Mouse (Mus musculus) colon, adult 2 months (tissue): ENCODE results near the gene Lsm2. TPM values are rescaled to one million over a fixed set of nuclear protein-coding genes. Genes with fewer than 3 reads are reported as not detected.

ENCODE experiments used
- polyA plus RNA-seq: library from polyadenylated mRNA; depleted of rRNA; stranded (reverse); fragments of >200 nt; gene quantifications from 2 replicates; pipeline ENCODE4 v1.2.3, GENCODE M21; 2012; rRNA removed

Lsm2 gene
- polyA plus RNA-seq: 57.6 and 64.6 TPM in 2 replicates

DNA sequence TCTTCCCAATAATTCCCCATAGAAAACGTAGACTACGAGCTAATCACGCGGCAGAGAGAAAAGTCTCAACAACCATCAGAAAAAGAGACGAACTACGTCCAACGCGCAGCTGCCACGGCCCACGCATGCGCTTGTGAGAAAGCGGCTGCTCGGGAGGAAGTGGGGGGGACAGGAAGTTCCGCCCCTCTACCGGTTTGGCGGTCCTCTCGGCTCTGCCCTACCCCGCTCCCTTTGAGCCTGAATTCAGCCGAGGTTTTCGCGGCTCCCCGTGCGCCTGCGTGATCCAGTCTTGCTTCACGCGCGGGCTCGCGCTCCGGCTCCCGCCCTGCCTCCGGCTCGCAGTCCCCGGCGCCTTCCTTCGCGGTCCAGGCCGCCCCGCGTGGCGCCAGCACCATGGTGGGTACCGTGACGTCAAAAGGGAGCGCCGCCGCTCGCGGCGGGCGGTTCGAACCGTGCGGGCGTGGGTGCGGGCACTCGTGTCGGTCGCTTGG, at the start of gene Lsm2:
Gene Lsm2, plus strand, starts transcription at position 173 of the 491 bp plus-strand sequence.

DNA sequence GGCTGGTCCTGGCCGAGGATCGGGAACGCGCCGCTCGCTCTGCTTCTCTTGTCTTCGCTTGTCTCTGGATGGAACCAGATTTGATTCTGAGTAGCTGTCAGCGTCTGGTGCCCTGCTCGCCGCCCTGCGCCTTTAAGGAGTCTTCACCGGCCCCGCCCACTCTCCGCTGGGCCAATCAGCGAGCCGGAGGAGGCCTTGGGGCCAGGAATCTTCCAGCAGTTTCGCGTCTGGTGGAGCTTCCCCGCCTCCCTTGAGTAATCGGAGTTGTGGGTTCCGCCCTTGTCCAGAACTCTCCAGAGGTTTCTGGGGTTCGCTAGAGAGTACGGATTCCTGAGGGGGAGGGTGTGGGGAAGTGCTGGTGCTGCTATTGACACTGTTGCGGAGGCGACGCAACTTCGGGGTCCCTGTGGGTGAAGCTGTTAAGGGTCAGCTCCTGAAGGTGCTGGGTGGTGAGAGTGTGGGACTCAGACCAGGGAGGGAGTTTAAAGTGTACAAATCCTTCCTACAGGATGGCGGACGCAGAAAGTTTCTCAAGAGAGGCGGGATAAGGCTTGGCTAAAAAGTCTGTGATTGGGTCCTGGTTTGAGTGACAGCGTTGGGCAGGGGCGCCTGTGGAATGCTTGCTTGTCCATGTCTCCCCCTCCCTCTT, 22.4 kb upstream of the Lsm2 start, which contains the start of gene Hspa1b:
Gene Hspa1b, minus strand, starts transcription at position 109 of the 649 bp plus-strand sequence.

GRCm38 (mm10) chr17:34969822-34970221, 11.8 kb upstream of the Lsm2 start, which contains the start of gene Gm20481:
TSS of gene Gm20481 (plus strand) at chr17:34969912.

DNA sequence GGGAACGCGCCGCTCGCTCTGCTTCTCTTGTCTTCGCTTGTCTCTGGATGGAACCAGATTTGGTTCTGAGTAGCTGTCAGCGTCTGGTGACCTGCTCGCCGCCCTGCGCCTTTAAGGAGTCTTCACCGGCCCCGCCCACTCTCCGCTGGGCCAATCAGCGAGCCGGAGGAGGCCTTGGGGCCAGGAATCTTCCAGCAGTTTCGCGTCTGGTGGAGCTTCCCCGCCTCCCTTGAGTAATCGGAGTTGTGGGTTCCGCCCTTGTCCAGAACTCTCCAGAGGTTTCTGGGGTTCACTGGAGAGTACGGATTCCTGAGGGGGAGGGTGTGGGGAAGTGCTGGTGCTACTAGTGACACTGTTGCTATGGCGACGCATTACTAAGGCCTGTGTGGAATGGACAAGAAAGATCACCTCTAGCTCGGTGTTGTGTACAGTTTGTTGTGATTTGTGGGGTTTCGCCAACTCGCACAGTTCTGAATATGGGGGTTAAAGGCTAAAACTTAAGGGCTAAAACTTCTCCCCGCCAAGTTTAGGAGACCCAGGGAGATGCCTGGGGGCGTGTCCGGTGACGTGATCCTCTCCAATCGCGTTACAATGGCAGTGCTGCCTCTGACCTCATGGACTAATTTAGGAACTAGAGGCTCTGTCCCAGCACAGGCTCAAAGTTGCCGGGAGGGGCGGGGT, 9.5 kb upstream of the Lsm2 start, which contains the start of the genes Hspa1a and Hspa1l:
Gene Hspa1a, minus strand, starts transcription at position 88 of the 681 bp plus-strand sequence.
Gene Hspa1l, plus strand, starts transcription at position 635 of the 681 bp plus-strand sequence.

DNA sequence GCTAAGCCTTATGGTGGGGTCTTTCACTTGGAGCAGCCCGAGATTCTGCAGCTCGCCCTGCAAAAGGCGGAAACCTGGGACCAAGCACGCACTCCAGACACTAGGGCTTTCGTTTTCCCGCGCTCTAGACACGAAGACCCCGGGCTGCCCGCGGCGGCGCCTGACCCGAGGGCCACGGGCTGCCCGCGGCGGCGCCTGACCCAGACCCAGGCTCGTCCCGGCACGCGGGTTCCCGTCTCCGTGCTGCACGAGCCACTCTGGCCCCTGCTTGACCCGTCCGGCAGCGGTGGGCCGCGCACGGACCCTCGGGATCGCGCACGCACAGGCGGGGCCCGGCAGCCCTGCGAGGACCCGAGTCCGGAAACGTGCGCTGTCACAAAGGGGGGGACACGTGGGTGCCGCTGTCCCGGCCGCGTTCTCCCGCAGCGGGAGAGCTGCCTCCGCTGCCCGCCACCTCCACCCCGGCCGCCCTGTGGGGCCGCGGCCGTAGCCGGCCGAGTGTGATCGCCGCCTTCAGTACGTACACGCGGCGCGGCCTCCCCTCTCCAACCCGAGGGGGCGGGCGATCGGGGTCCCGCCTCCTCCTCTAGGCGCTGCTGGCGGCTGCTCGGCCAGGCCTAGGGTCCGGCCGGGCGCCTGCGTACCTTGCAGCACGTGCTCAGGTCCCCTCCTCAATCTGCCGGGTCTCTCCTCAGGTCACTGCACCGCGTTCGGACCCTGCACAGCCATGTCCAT, 19.2 kb downstream of the Lsm2 start, which contains the start of gene Vars:
Gene Vars, plus strand, starts transcription at position 271 of the 735 bp plus-strand sequence.

GRCm38 (mm10) chr17:35016376-35016775, 34.7 kb downstream of the Lsm2 start, which contains the start of gene Vwa7:
TSS of gene Vwa7 (plus strand) at chr17:35016579.

GRCm38 (mm10) chr17:35027277-35028068, 45.8 kb downstream of the Lsm2 start, which contains the start of gene Sapcd1:
TSS of gene Sapcd1 (minus strand) at chr17:35028016.

Other genes with a start within 250 kb of the Lsm2 start
- 24.3 and 25.4 TPM in 2 replicates for gene C4b, start 238.0 kb upstream of the Lsm2 start, polyA plus RNA-seq
- gene Cyp21a1, start 177.3 kb upstream of the Lsm2 start, polyA plus RNA-seq: not detected in 2 replicates
- 50.0 and 62.6 TPM in 2 replicates for gene Stk19, start 144.9 kb upstream of the Lsm2 start, polyA plus RNA-seq
- gene Dxo, start 144.8 kb upstream of the Lsm2 start, polyA plus RNA-seq: 65.2 and 67.7 TPM in 2 replicates
- gene Skiv2l, start 131.7 kb upstream of the Lsm2 start, polyA plus RNA-seq: 94.8 and 130 TPM in 2 replicates
- gene Nelfe, start 131.5 kb upstream of the Lsm2 start, polyA plus RNA-seq: 22.3 and 23.8 TPM in 2 replicates
- 28.6 and 30.9 TPM in 2 replicates for gene Cfb, start 119.3 kb upstream of the Lsm2 start, polyA plus RNA-seq
- 7.3 and 7.9 TPM in 2 replicates for gene Zbtb12, start 102.4 kb upstream of the Lsm2 start, polyA plus RNA-seq
- gene Gm20547, start 99.8 kb upstream of the Lsm2 start, polyA plus RNA-seq: not detected in 2 replicates
- gene C2, start 83.6 kb upstream of the Lsm2 start, polyA plus RNA-seq: 4.2 and 4.7 TPM in 2 replicates
- 317 and 331 TPM in 2 replicates for gene Ehmt2, start 83.4 kb upstream of the Lsm2 start, polyA plus RNA-seq
- gene Slc44a4, start 67.4 kb upstream of the Lsm2 start, polyA plus RNA-seq: 338 and 452 TPM in 2 replicates
- 197 and 259 TPM in 2 replicates for gene Neu1, start 50.6 kb upstream of the Lsm2 start, polyA plus RNA-seq
- 77.4 and 78.5 TPM in 2 replicates for gene Hspa1b, start 22.6 kb upstream of the Lsm2 start, polyA plus RNA-seq
- not detected in 2 replicates for gene Gm20481, start 11.9 kb upstream of the Lsm2 start, polyA plus RNA-seq
- gene Hspa1a, start 9.7 kb upstream of the Lsm2 start, polyA plus RNA-seq: 40.8 and 41.4 TPM in 2 replicates
- gene Hspa1l, start 9.2 kb upstream of the Lsm2 start, polyA plus RNA-seq: 0.30 and 0.82 TPM in 2 replicates
- gene Vars, start 19.1 kb downstream of the Lsm2 start, polyA plus RNA-seq: 196 and 213 TPM in 2 replicates
- gene Vwa7, start 34.7 kb downstream of the Lsm2 start, polyA plus RNA-seq: 0.73 and 0.83 TPM in 2 replicates
- gene Sapcd1, start 46.2 kb downstream of the Lsm2 start, polyA plus RNA-seq: 1.0 and 2.3 TPM in 2 replicates
- 4.0 and 6.0 TPM in 2 replicates for gene Msh5, start 64.9 kb downstream of the Lsm2 start, polyA plus RNA-seq
- gene Clic1, start 68.1 kb downstream of the Lsm2 start, polyA plus RNA-seq: 209 and 215 TPM in 2 replicates
- gene Ddah2, start 77.2 kb downstream of the Lsm2 start, polyA plus RNA-seq: 32.5 and 33.0 TPM in 2 replicates
- gene Ly6g6c, start 83.5 kb downstream of the Lsm2 start, polyA plus RNA-seq: 5.6 and 10.4 TPM in 2 replicates
- gene Mpig6b, start 84.3 kb downstream of the Lsm2 start, polyA plus RNA-seq: 0.82 and 1.0 TPM in 2 replicates
- 77.8 and 86.1 TPM in 2 replicates for gene Ly6g6e, start 95.0 kb downstream of the Lsm2 start, polyA plus RNA-seq
- gene Ly6g6d, start 96.2 kb downstream of the Lsm2 start, polyA plus RNA-seq: 19.4 and 23.3 TPM in 2 replicates
- gene Ly6g6f, start 103.7 kb downstream of the Lsm2 start, polyA plus RNA-seq: 2.1 and 2.8 TPM in 2 replicates
- gene Abhd16a, start 107.4 kb downstream of the Lsm2 start, polyA plus RNA-seq: 238 and 254 TPM in 2 replicates
- not detected in 2 replicates for gene Ly6g5c, start 126.4 kb downstream of the Lsm2 start, polyA plus RNA-seq
- 0.72 and 0.86 TPM in 2 replicates for gene Ly6g5b, start 133.6 kb downstream of the Lsm2 start, polyA plus RNA-seq
- 23.3 and 25.0 TPM in 2 replicates for gene Gpank1, start 139.6 kb downstream of the Lsm2 start, polyA plus RNA-seq
- 262 and 295 TPM in 2 replicates for gene Csnk2b, start 140.2 kb downstream of the Lsm2 start, polyA plus RNA-seq
- gene D17H6S53E, start 144.5 kb downstream of the Lsm2 start, polyA plus RNA-seq: 16.7 and 18.2 TPM in 2 replicates
- 0.12 and 0.19 TPM in 2 replicates for gene Apom, start 150.2 kb downstream of the Lsm2 start, polyA plus RNA-seq
- gene Bag6, start 153.3 kb downstream of the Lsm2 start, polyA plus RNA-seq: 221 and 228 TPM in 2 replicates
- gene Prrc2a, start 183.0 kb downstream of the Lsm2 start, polyA plus RNA-seq: 341 and 379 TPM in 2 replicates
- gene Aif1, start 194.2 kb downstream of the Lsm2 start, polyA plus RNA-seq: 1.6 and 2.5 TPM in 2 replicates
- gene Lst1, start 206.6 kb downstream of the Lsm2 start, polyA plus RNA-seq: 8.1 and 10.4 TPM in 2 replicates
- gene Ltb, start 212.6 kb downstream of the Lsm2 start, polyA plus RNA-seq: 20.1 and 22.9 TPM in 2 replicates
- gene Tnf, start 220.1 kb downstream of the Lsm2 start, polyA plus RNA-seq: 1.3 TPM in 2 replicates
- 1.4 and 1.8 TPM in 2 replicates for gene Lta, start 223.5 kb downstream of the Lsm2 start, polyA plus RNA-seq
- gene Gm16181, start 239.0 kb downstream of the Lsm2 start, polyA plus RNA-seq: not detected in 2 replicates